Mouse (Mus musculus) CH12.LX (cell line): ENCODE measurements at regions not wholly inside any gene's neighbourhood (a gene's known extent, or its start where the extent isn't known, plus 50 kb on each side); places are given as distances from the start of the nearest gene placed in this dataset.

ENCODE experiments used
- DNase-seq: peaks from one replicate; pipeline ENCODE4 v3.0.0-alpha.2; 2013; ENCODE audit errors: extremely low read depth
- H3K27ac ChIP-seq: 2 replicates; pipeline ENCODE4 v1.5.1; 2012; ENCODE audit warnings: low read depth, mild to moderate bottlenecking, control low read depth, moderate library complexity; ENCODE audit not compliant: insufficient read depth
- H3K27me3 ChIP-seq: replicated peaks from 2 replicates; pipeline ENCODE3; 2012; ENCODE audit warnings: inconsistent platforms
- H3K36me3 ChIP-seq, 2 experiments: replicated peaks in 1 of 2; 2 replicates each; pipeline versions ENCODE3 to v1.6.1; 2012; ENCODE audit warnings: inconsistent platforms in 1 of 2, low read length in 1 of 2, mild to moderate bottlenecking in 1 of 2, mixed read lengths in 1 of 2, moderate library complexity in 1 of 2; ENCODE audit not compliant: control insufficient read depth in 1 of 2, insufficient read depth in 1 of 2
- H3K4me1 ChIP-seq, 2 experiments: 2 replicates each; pipeline ENCODE4 v1.6.1; 2012; ENCODE audit warnings: inconsistent platforms in 1 of 2, moderate library complexity in 1 of 2; ENCODE audit not compliant: insufficient read depth in 2 of 2, control insufficient read depth in 1 of 2
- H3K4me2 ChIP-seq: 2 replicates; pipeline ENCODE4 v1.6.1; 2012; ENCODE audit warnings: low read depth, mild to moderate bottlenecking, control low read depth; ENCODE audit not compliant: poor library complexity, insufficient read depth, severe bottlenecking
- H3K4me3 ChIP-seq, 3 experiments: fragments of 150-350 bp in 1 of 3; sonication (generic) in 1 of 3; replicated peaks in 1 of 3; 2 replicates each; pipeline versions ENCODE3 to v1.5.1; 2011 to 2012; ENCODE audit warnings: low read depth in 2 of 3, low read length in 2 of 3, mild to moderate bottlenecking in 2 of 3, moderate library complexity in 2 of 3, control low read depth in 1 of 3, improper control_type of control experiment in 1 of 3, inconsistent platforms in 1 of 3, mixed read lengths in 1 of 3; ENCODE audit not compliant: poor library complexity in 1 of 3
- H3K79me2 ChIP-seq: replicated peaks from 2 replicates; pipeline ENCODE4 v1.6.1; 2012; ENCODE audit warnings: mild to moderate bottlenecking, moderate library complexity; ENCODE audit not compliant: control insufficient read depth, poor library complexity, insufficient read depth, severe bottlenecking; ENCODE audit errors: extremely low read depth
- H3K9ac ChIP-seq: 2 replicates; pipeline ENCODE4 v1.6.1; 2012; ENCODE audit warnings: low read depth, mild to moderate bottlenecking, control low read depth, moderate library complexity; ENCODE audit not compliant: insufficient read depth
- H3K9me3 ChIP-seq: replicated peaks from 2 replicates; pipeline ENCODE3; 2012; ENCODE audit warnings: low read length, inconsistent platforms, mixed read lengths
- BHLHE40 ChIP-seq: IDR thresholded peaks from 2 replicates; pipeline ENCODE4 v1.6.1; 2011; ENCODE audit warnings: mild to moderate bottlenecking, low read depth, low read length, improper control_type of control experiment
- CHD1 ChIP-seq: IDR thresholded peaks from 2 replicates; pipeline ENCODE4 v1.6.1; 2012; ENCODE audit warnings: low read depth, low read length, improper control_type of control experiment, inconsistent platforms
- CHD2 ChIP-seq: IDR thresholded peaks from 2 replicates; pipeline ENCODE4 v1.6.1; 2011; ENCODE audit warnings: low read length, improper control_type of control experiment
- E2F4 ChIP-seq: IDR thresholded peaks from 2 replicates; pipeline ENCODE4 v1.6.1; 2011; ENCODE audit warnings: low read depth, low read length, improper control_type of control experiment; ENCODE audit not compliant: insufficient replicate concordance
- ETS1 ChIP-seq: conservative IDR thresholded peaks from 2 replicates; pipeline ENCODE4 v1.6.1; 2012; ENCODE audit warnings: low read depth, mild to moderate bottlenecking, inconsistent platforms, low read length, improper control_type of control experiment, moderate library complexity
- MAFK ChIP-seq: IDR thresholded peaks from 2 replicates; pipeline ENCODE4 v1.6.1; 2011; ENCODE audit warnings: low read length, improper control_type of control experiment; ENCODE audit not compliant: insufficient replicate concordance
- MAZ ChIP-seq: IDR thresholded peaks from 2 replicates; pipeline ENCODE4 v1.6.1; 2012; ENCODE audit warnings: low read depth, mild to moderate bottlenecking, inconsistent platforms, low read length, improper control_type of control experiment, moderate library complexity
- MYC ChIP-seq: IDR thresholded peaks from 2 replicates; pipeline ENCODE4 v1.6.1; 2011; ENCODE audit warnings: low read depth, mild to moderate bottlenecking, improper control_type of control experiment, low read length
- NELFE ChIP-seq: IDR thresholded peaks from 2 replicates; pipeline ENCODE4 v1.6.1; 2011; ENCODE audit warnings: low read depth, low read length, improper control_type of control experiment
- NRF1 ChIP-seq: IDR thresholded peaks from 2 replicates; pipeline ENCODE4 v1.6.1; 2014; ENCODE audit warnings: low read depth, mild to moderate bottlenecking, inconsistent platforms, low read length, improper control_type of control experiment, moderate library complexity
- POLR2A ChIP-seq: IDR thresholded peaks from 2 replicates; pipeline ENCODE4 v1.6.1; 2011; ENCODE audit warnings: low read depth, mild to moderate bottlenecking, improper control_type of control experiment, low read length
- POLR2AphosphoS2 ChIP-seq: IDR thresholded peaks from 2 replicates; pipeline ENCODE4 v1.6.1; 2011; ENCODE audit warnings: low read depth, low read length, improper control_type of control experiment
- RCOR1 ChIP-seq: conservative IDR thresholded peaks from 2 replicates; pipeline ENCODE4 v1.6.1; 2012; ENCODE audit warnings: low read depth, mild to moderate bottlenecking, inconsistent platforms, low read length, improper control_type of control experiment
- SIN3A ChIP-seq: IDR thresholded peaks from 2 replicates; pipeline ENCODE4 v1.6.1; 2012; ENCODE audit warnings: low read length, improper control_type of control experiment, inconsistent platforms
- TBP ChIP-seq: conservative IDR thresholded peaks from 2 replicates; pipeline ENCODE4 v1.6.1; 2011; ENCODE audit warnings: low read depth, low read length, improper control_type of control experiment
- TCF12 ChIP-seq: IDR thresholded peaks from 2 replicates; pipeline ENCODE4 v1.6.1; 2014; ENCODE audit warnings: low read depth, mild to moderate bottlenecking, inconsistent platforms, low read length, improper control_type of control experiment
- USF1 ChIP-seq: IDR thresholded peaks from 2 replicates; pipeline ENCODE4 v1.6.1; 2014; ENCODE audit warnings: low read depth, mild to moderate bottlenecking, inconsistent platforms, low read length, improper control_type of control experiment
- ZC3H11A ChIP-seq: IDR thresholded peaks from 2 replicates; pipeline ENCODE4 v1.6.1; 2012; ENCODE audit warnings: low read depth, mild to moderate bottlenecking, inconsistent platforms, low read length, improper control_type of control experiment
- ZKSCAN1 ChIP-seq: IDR thresholded peaks from 2 replicates; pipeline ENCODE4 v1.6.1; 2012; ENCODE audit warnings: low read depth, inconsistent platforms, low read length, improper control_type of control experiment, borderline replicate concordance
- ZNF384 ChIP-seq: IDR thresholded peaks from 2 replicates; pipeline ENCODE4 v1.6.1; 2012; ENCODE audit warnings: low read depth, low read length, improper control_type of control experiment, inconsistent platforms
- dilution Hi-C: fragments of 300-500 bp; cut with MboI; formaldehyde crosslinking; loops from 2 replicates; pipeline ENCODE4 v1.14.3; 2020; ENCODE audit warnings: low sequenced_read_pairs; ENCODE audit not compliant: extremely low pct_unique_long_range_greater_than_20kb, extremely low pct_ligation_motif_present
- in situ Hi-C: fragments of 300-500 bp; cut with MboI; formaldehyde crosslinking; loops from 3 replicates; pipeline ENCODE4 v1.14.3; 2019; ENCODE audit warnings: low sequenced_read_pairs, low pct_ligation_motif_present, low pct_unique_long_range_greater_than_20kb, mixed read lengths

- no peak for DNase-seq
- Histone ChIP-seq H3K27ac (no peak overlapping the region), H3K9me3 (peaks cover 53% of the 10 kb centered on the region), H3K27me3 (no peaks in the 10 kb centered on the region), H3K79me2 (no peaks in the 10 kb centered on the region), H3K4me1 (no peaks in the 10 kb centered on the region), H3K36me3 (no peaks in the 10 kb centered on the region)
- in situ Hi-C loops: no loop called here
- TF ChIP-seq MYC (no peak), ZKSCAN1 (no peak), USF1 (no peak)
- TF ChIP-seq, all 38 proteins: peak for 0
- Histone ChIP-seq H3K9ac (no peak overlapping the region), H3K4me2 (no peak overlapping the region), H3K4me3 (no peak overlapping the region)
- dilution Hi-C loops: no loop called here
These were observed 370.9 kb downstream of the Efna5 start for GRCm38 (mm10) chr17:62510184-62510583.

GRCm38 (mm10) chr17:62507766-62508485 lies 373.2 kb downstream of the Efna5 start:
- TF ChIP-seq RCOR1 (no peak), NELFE (no peak), MAZ (no peak), SIN3A (no peak), POLR2AphosphoS2 (no peak)
- Histone ChIP-seq H3K9me3 (peaks cover 59% of the 10 kb centered on the region), H3K4me2 (no peak overlapping the region), H3K4me3 (no peak overlapping the region), H3K27ac (no peak overlapping the region), H3K36me3 (no peaks in the 10 kb centered on the region), H3K9ac (no peak overlapping the region), H3K27me3 (no peaks in the 10 kb centered on the region), H3K79me2 (no peaks in the 10 kb centered on the region), H3K4me1 (no peaks in the 10 kb centered on the region)
- in situ Hi-C loops: no loop called here
- dilution Hi-C loops: no loop called here
- DNase-seq: no peak

- Histone ChIP-seq H3K36me3 (no peaks in the 10 kb centered on the region), H3K4me2 (no peak overlapping the region), H3K4me3 (no peak overlapping the region), H3K9me3 (peaks cover 53% of the 10 kb centered on the region), H3K27me3 (no peaks in the 10 kb centered on the region), H3K79me2 (no peaks in the 10 kb centered on the region), H3K27ac (no peak overlapping the region), H3K9ac (no peak overlapping the region), H3K4me1 (no peaks in the 10 kb centered on the region)
- in situ Hi-C loops (no loop called here), dilution Hi-C loops (no loop called here)
- DNase-seq: no peak
- no peak for TF ChIP-seq NRF1
- TF ChIP-seq POLR2A: no peak
- no peak for TF ChIP-seq TCF12
- no peak for TF ChIP-seq ZC3H11A
- no peak for TF ChIP-seq TBP
- no peak for TF ChIP-seq MAZ
- no peak for TF ChIP-seq BHLHE40
- no peak for TF ChIP-seq MYC
- TF ChIP-seq SIN3A: no peak
- TF ChIP-seq MAFK: no peak
- no peak for TF ChIP-seq RCOR1
- no peak for TF ChIP-seq CHD1
- no peak for TF ChIP-seq E2F4
- no peak for TF ChIP-seq ZNF384
- no peak for TF ChIP-seq CHD2
- TF ChIP-seq ETS1: no peak
These were observed 376.4 kb downstream of the Efna5 start for GRCm38 (mm10) chr17:62504691-62505090.
